Mouse (Mus musculus) CH12.LX (cell line): ENCODE measurements at regions not wholly inside any gene's neighbourhood (a gene's known extent, or its start where the extent isn't known, plus 50 kb on each side); places are given as distances from the start of the nearest gene placed in this dataset.

Source experiments
- CTCF ChIP-seq, 2 experiments: IDR thresholded peaks in 1 of 2; conservative IDR thresholded peaks in 1 of 2; 2 replicates each; pipeline ENCODE4 v1.5.1; 2011 to 2012; ENCODE audit warnings: low read depth in 2 of 2, low read length in 2 of 2, improper control_type of control experiment in 1 of 2, inconsistent platforms in 1 of 2, mild to moderate bottlenecking in 1 of 2, moderate library complexity in 1 of 2
- ETS1 ChIP-seq: conservative IDR thresholded peaks from 2 replicates; pipeline ENCODE4 v1.6.1; 2012; ENCODE audit warnings: low read depth, mild to moderate bottlenecking, inconsistent platforms, low read length, improper control_type of control experiment, moderate library complexity
- MXI1 ChIP-seq: IDR thresholded peaks from 2 replicates; pipeline ENCODE4 v1.6.1; 2011; ENCODE audit warnings: mild to moderate bottlenecking, low read depth, low read length, improper control_type of control experiment
- POLR2A ChIP-seq: IDR thresholded peaks from 2 replicates; pipeline ENCODE4 v1.6.1; 2011; ENCODE audit warnings: low read depth, mild to moderate bottlenecking, improper control_type of control experiment, low read length
- ZKSCAN1 ChIP-seq: IDR thresholded peaks from 2 replicates; pipeline ENCODE4 v1.6.1; 2012; ENCODE audit warnings: low read depth, inconsistent platforms, low read length, improper control_type of control experiment, borderline replicate concordance

DNA sequence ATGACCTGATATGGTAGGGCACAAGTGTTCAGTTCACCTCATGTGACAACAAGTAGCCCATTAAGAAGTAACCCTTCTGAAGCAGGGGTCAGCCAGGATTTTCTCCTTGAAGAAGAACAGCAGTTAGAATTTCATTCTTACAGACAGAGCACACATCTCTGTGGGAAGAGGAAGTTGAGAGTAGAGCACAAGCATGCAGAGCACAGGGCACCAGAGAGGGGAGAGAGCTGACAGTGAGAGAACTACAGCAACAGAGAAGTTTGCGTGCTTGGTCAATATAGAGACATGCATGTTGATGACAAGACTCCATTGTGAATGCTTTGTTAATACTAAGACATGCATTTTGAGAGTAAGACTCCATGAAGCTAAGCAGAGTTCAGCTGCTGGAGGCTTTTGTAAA is 263.2 kb upstream of the Tusc1 start:
- TF ChIP-seq CTCF (conservative IDR thresholded peaks at IDR 0.05 in 1 of 2, IDR thresholded peaks at IDR 0.05 in 1 of 2; ENCODE audit: low read depth in 2 of 2, low read length in 2 of 2) (no peak), MXI1 (no peak), POLR2A (no peak), ETS1 (no peak), ZKSCAN1 (no peak)
